8 mouse cellular contexts compared by ENCODE assay signal in the genomic region with DNA sequence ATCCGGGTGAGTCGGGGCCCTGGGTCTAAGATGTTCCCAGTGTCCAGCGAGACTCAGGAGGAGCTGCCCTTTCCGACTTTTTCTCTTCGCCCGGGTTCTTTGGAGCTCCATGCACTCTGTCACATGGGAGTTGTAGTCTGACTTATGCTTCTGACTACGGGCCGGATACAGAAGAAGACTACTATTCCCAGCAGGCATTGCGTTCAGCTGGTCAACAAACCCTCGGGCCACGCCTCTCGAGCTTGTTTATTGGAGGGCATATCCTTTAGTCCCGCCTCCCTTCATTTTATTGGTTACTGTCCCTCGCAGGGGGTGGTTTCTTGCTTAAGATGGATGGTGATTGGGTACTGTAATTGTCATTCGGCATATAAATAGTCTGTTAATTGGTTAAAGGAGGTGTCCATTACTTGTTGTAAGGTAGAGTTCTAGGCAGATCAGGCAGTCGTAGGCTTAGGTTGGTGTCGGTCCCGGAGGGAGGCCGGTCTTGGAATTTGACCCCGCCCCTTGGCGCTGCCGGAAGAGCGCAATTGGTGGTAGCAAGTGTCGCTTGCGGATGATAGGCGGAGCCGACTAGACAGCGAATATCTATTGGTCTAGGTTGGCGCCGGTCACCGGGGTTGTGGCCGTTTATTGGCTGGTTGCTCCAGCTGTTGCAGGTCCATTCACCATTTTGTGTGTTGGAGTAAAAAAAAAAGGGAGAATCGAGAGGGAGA. TPM values are rescaled to one million over a fixed set of nuclear protein-coding genes. Genes with fewer than 3 reads are reported as not detected.
DNase-seq lines count a peak whose midpoint lies in the region; ATAC-seq and TF ChIP-seq lines count a peak whose summit lies in the region.

No protein-coding gene starts in this region.

- TF ChIP-seq POLR2A in CH12.LX (IDR thresholded peaks at IDR 0.05; ENCODE audit: low read depth, low read length) = no peak; the same call in none of the 2 replicates

- H3K36me3 ChIP-seq in CH12.LX (replicated peaks in 1 of 2; ENCODE audit: control insufficient read depth in 1 of 2, insufficient read depth in 1 of 2, low read length in 1 of 2) = peaks cover 20 to 25% of the 10 kb centered on the region in 2 experiments
- no peaks in the 10 kb centered on the region; the same call in 1 of the 2 replicates for H3K36me3 ChIP-seq in forebrain, embryonic 11.5 days (ENCODE audit: control insufficient read depth, insufficient read depth, low read length)
- 0 out of 2 replicates have a peak, but pooled peaks cover 5% of the 10 kb centered on the region for H3K36me3 ChIP-seq in heart, embryonic 16.5 days (ENCODE audit: control insufficient read depth, insufficient read depth)
- H3K36me3 ChIP-seq in liver, embryonic 15.5 days (replicated peaks) = peaks cover 22% of the 10 kb centered on the region
- peaks cover 22% of the 10 kb centered on the region for H3K36me3 ChIP-seq in neural tube, embryonic 12.5 days

- H3K4me1 ChIP-seq in CH12.LX (ENCODE audit: control insufficient read depth in 1 of 2, insufficient read depth in 2 of 2) = peaks cover 22 to 35% of the 10 kb centered on the region in 2 experiments
- peaks cover 9% of the 10 kb centered on the region; the same call in 1 of the 2 replicates for H3K4me1 ChIP-seq in forebrain, embryonic 11.5 days (replicated peaks; ENCODE audit: control insufficient read depth, insufficient read depth, low read length)
- peaks cover 19% of the 10 kb centered on the region for H3K4me1 ChIP-seq in heart, embryonic 16.5 days (ENCODE audit: control insufficient read depth, insufficient read depth, low read length)
- peaks cover 73% of the 10 kb centered on the region for H3K4me1 ChIP-seq in liver, embryonic 15.5 days (replicated peaks)
- H3K4me1 ChIP-seq in neural tube, embryonic 12.5 days = peaks cover 21% of the 10 kb centered on the region

- DNase-seq in CH12.LX (ENCODE audit: extremely low read depth) = peak; percentile 100
- peak; percentile 99 for DNase-seq in c-Kit-positive CD71-positive TER-119-negative erythroid progenitor cells, embryonic 14.5 days (ENCODE audit: low read depth)
- peak; percentile 99 for DNase-seq in forebrain, embryonic 11.5 days (ENCODE audit: low spot score)
- peak; percentile 99 to 100 for DNase-seq in kidney, postnatal 36 days
- peak; percentile 100 for DNase-seq in telencephalon, adult 2 months (ENCODE audit: low read depth, low spot score)

- 0 out of 2 replicates have a peak, but pooled peaks cover 2% of the 10 kb centered on the region for H3K79me2 ChIP-seq in CH12.LX (replicated peaks; ENCODE audit: control insufficient read depth, extremely low read depth, insufficient read depth, poor library complexity, severe bottlenecking)

- H3K27ac ChIP-seq in CH12.LX (ENCODE audit: insufficient read depth, low read depth) = peak overlapping the region; percentile 62; the same call in 1 of the 2 replicates
- H3K27ac ChIP-seq in forebrain, embryonic 11.5 days (ENCODE audit: low read depth, low read length) = peak overlapping the region; percentile 86
- peak overlapping the region; percentile 96 for H3K27ac ChIP-seq in heart, embryonic 16.5 days (ENCODE audit: low read length)
- H3K27ac ChIP-seq in liver, embryonic 15.5 days (replicated peaks) = peak overlapping the region; percentile 95
- H3K27ac ChIP-seq in neural tube, embryonic 12.5 days = peak overlapping the region; percentile 75

- dilution Hi-C loops in CH12.LX (cut with MboI; ENCODE audit: extremely low pct_ligation_motif_present, extremely low pct_unique_long_range_greater_than_20kb, low sequenced_read_pairs) = no loop called here

- in situ Hi-C loops in CH12.LX (cut with MboI; ENCODE audit: low pct_ligation_motif_present, low pct_unique_long_range_greater_than_20kb, low sequenced_read_pairs) = no loop called here

- no peak overlapping the region for H3K4me2 ChIP-seq in CH12.LX (ENCODE audit: insufficient read depth, low read depth, poor library complexity, severe bottlenecking)
- peak overlapping the region; percentile 81 for H3K4me2 ChIP-seq in forebrain, embryonic 11.5 days (ENCODE audit: low read depth, low read length, severe bottlenecking)
- H3K4me2 ChIP-seq in heart, embryonic 16.5 days (ENCODE audit: low read depth, low read length) = peak overlapping the region; percentile 80
- H3K4me2 ChIP-seq in liver, embryonic 15.5 days = peak overlapping the region; percentile 90
- peak overlapping the region; percentile 80 for H3K4me2 ChIP-seq in neural tube, embryonic 12.5 days (replicated peaks)

- no peaks in the 10 kb centered on the region for H3K9me3 ChIP-seq in CH12.LX (replicated peaks; ENCODE audit: low read length)
- H3K9me3 ChIP-seq in forebrain, embryonic 11.5 days (ENCODE audit: control insufficient read depth, low read length) = no peaks in the 10 kb centered on the region
- no peaks in the 10 kb centered on the region for H3K9me3 ChIP-seq in heart, embryonic 16.5 days (replicated peaks; ENCODE audit: control insufficient read depth, low read length)
- no peaks in the 10 kb centered on the region for H3K9me3 ChIP-seq in liver, embryonic 15.5 days (replicated peaks)
- no peaks in the 10 kb centered on the region for H3K9me3 ChIP-seq in neural tube, embryonic 12.5 days

- H3K9ac ChIP-seq in CH12.LX (ENCODE audit: insufficient read depth, low read depth) = peak overlapping the region; percentile 91
- peak overlapping the region; percentile 77 for H3K9ac ChIP-seq in forebrain, embryonic 11.5 days (ENCODE audit: low read length)
- peak overlapping the region; percentile 92 for H3K9ac ChIP-seq in heart, embryonic 16.5 days (ENCODE audit: low read length)
- peak overlapping the region; percentile 98 for H3K9ac ChIP-seq in liver, embryonic 15.5 days
- H3K9ac ChIP-seq in neural tube, embryonic 12.5 days = peak overlapping the region; percentile 84

- no peak for TF ChIP-seq CTCF in CH12.LX (conservative IDR thresholded peaks at IDR 0.05 in 1 of 2, IDR thresholded peaks at IDR 0.05 in 1 of 2; ENCODE audit: low read depth in 2 of 2, low read length in 2 of 2)

- TF ChIP-seq RAD21 in CH12.LX (IDR thresholded peaks at IDR 0.05; ENCODE audit: low read depth, low read length) = no peak

- no peak for TF ChIP-seq EP300 in CH12.LX (IDR thresholded peaks at IDR 0.05; ENCODE audit: low read length)

- WGBS in forebrain, embryonic 11.5 days = under 1% methylated on average over 33 of the region's 33 CpGs
- WGBS in heart, embryonic 16.5 days = under 1% methylated on average over 33 of the region's 33 CpGs
- 0% methylated on average over 33 of the region's 33 CpGs for WGBS in liver, embryonic 15.5 days (ENCODE audit: insufficient replicate concordance)
- WGBS in neural tube, embryonic 12.5 days = under 1% methylated on average over 33 of the region's 33 CpGs

- no peaks in the 10 kb centered on the region for H3K27me3 ChIP-seq in CH12.LX (replicated peaks)
- H3K27me3 ChIP-seq in forebrain, embryonic 11.5 days (ENCODE audit: control insufficient read depth, insufficient read depth, low read length) = no peaks in the 10 kb centered on the region
- no peaks in the 10 kb centered on the region for H3K27me3 ChIP-seq in heart, embryonic 16.5 days (ENCODE audit: control insufficient read depth, insufficient read depth, low read length)
- no peaks in the 10 kb centered on the region for H3K27me3 ChIP-seq in liver, embryonic 15.5 days
- no peaks in the 10 kb centered on the region; the same call in 1 of the 2 replicates for H3K27me3 ChIP-seq in neural tube, embryonic 12.5 days (replicated peaks)

- ATAC-seq in forebrain, embryonic 11.5 days (replicated peaks; ENCODE audit: low FRiP score) = peak; percentile 95
- ATAC-seq in heart, embryonic 16.5 days (replicated peaks; ENCODE audit: extremely low read depth, insufficient read depth, low FRiP score) = peak; percentile 92
- ATAC-seq in liver, embryonic 15.5 days (ENCODE audit: insufficient read depth) = peak; percentile 90
- peak; percentile 95 for ATAC-seq in neural tube, embryonic 12.5 days (ENCODE audit: low FRiP score, low read depth)

- peak overlapping the region; percentile 77 to 97 (median 93) for H3K4me3 ChIP-seq in CH12.LX (replicated peaks in 1 of 3; ENCODE audit: low read depth in 2 of 3, low read length in 2 of 3, poor library complexity in 1 of 3)
- H3K4me3 ChIP-seq in forebrain, embryonic 11.5 days (ENCODE audit: low read depth, low read length) = peak overlapping the region; percentile 82
- peak overlapping the region; percentile 89 for H3K4me3 ChIP-seq in heart, embryonic 16.5 days (ENCODE audit: low read length)
- H3K4me3 ChIP-seq in liver, embryonic 15.5 days (replicated peaks) = peak overlapping the region; percentile 85
- H3K4me3 ChIP-seq in neural tube, embryonic 12.5 days = peak overlapping the region; percentile 82

RNA-seq across cellular contexts. Expression of gene Cic, which starts 0.4 kb away (rescaled TPM):
- total RNA-seq in CH12.LX (2012; rRNA removed) = 17.5 and 21.7 TPM in 2 replicates
- total RNA-seq in CH12.LX (2014; rRNA removed) = 2.2 and 2.5 TPM in 2 replicates
- polyA plus RNA-seq in CH12.LX (2012; ENCODE audit: insufficient read length, low read depth) = 31.2 and 34.5 TPM in 2 replicates
- polyA plus RNA-seq in forebrain, embryonic 11.5 days (2014; fragmentation: Nextera tagmentation; extraction: Ambion mirVana) = 40.3 and 44.2 TPM in 2 replicates
- 22.7 and 24.7 TPM in 2 replicates for polyA plus RNA-seq in heart, embryonic 16.5 days (2015; fragmentation: Nextera tagmentation; extraction: Ambion mirVana)
- polyA plus RNA-seq in liver, embryonic 15.5 days (2015; fragmentation: Nextera tagmentation; extraction: Ambion mirVana) = 8.9 and 10.2 TPM in 2 replicates
- polyA plus RNA-seq in neural tube, embryonic 12.5 days (2016; fragmentation: Nextera tagmentation; extraction: Ambion mirVana) = 44.2 and 45.0 TPM in 2 replicates

RNA-seq across cellular contexts. Expression of gene Erf, which starts 17.3 kb away (rescaled TPM):
- 13.0 and 13.2 TPM in 2 replicates for total RNA-seq in CH12.LX (2012; rRNA removed)
- total RNA-seq in CH12.LX (2014; rRNA removed) = 6.1 and 7.1 TPM in 2 replicates
- polyA plus RNA-seq in CH12.LX (2012; ENCODE audit: insufficient read length, low read depth) = 15.2 and 15.4 TPM in 2 replicates
- 14.6 and 17.5 TPM in 2 replicates for polyA plus RNA-seq in forebrain, embryonic 11.5 days (2014; fragmentation: Nextera tagmentation; extraction: Ambion mirVana)
- 8.5 and 11.2 TPM in 2 replicates for polyA plus RNA-seq in heart, embryonic 16.5 days (2015; fragmentation: Nextera tagmentation; extraction: Ambion mirVana)
- polyA plus RNA-seq in liver, embryonic 15.5 days (2015; fragmentation: Nextera tagmentation; extraction: Ambion mirVana) = 4.6 and 4.8 TPM in 2 replicates
- 11.9 and 13.1 TPM in 2 replicates for polyA plus RNA-seq in neural tube, embryonic 12.5 days (2016; fragmentation: Nextera tagmentation; extraction: Ambion mirVana)

RNA-seq across cellular contexts. Expression of gene Pafah1b3, which starts 29.9 kb away (rescaled TPM):
- 22.7 and 50.2 TPM in 2 replicates for total RNA-seq in CH12.LX (2012; rRNA removed)
- 9.7 and 17.6 TPM in 2 replicates for total RNA-seq in CH12.LX (2014; rRNA removed)
- 5.9 TPM in 2 replicates for polyA plus RNA-seq in CH12.LX (2012; ENCODE audit: insufficient read length, low read depth)
- polyA plus RNA-seq in forebrain, embryonic 11.5 days (2014; fragmentation: Nextera tagmentation; extraction: Ambion mirVana) = 298 and 321 TPM in 2 replicates
- polyA plus RNA-seq in heart, embryonic 16.5 days (2015; fragmentation: Nextera tagmentation; extraction: Ambion mirVana) = 111 and 121 TPM in 2 replicates
- 25.7 and 26.1 TPM in 2 replicates for polyA plus RNA-seq in liver, embryonic 15.5 days (2015; fragmentation: Nextera tagmentation; extraction: Ambion mirVana)
- 400 and 431 TPM in 2 replicates for polyA plus RNA-seq in neural tube, embryonic 12.5 days (2016; fragmentation: Nextera tagmentation; extraction: Ambion mirVana)

RNA-seq across cellular contexts. Expression of gene Gsk3a, which starts 30.3 kb away (rescaled TPM):
- total RNA-seq in CH12.LX (2012; rRNA removed) (47.5 and 55.1 TPM in 2 replicates), CH12.LX (2014; rRNA removed) (44.1 and 45.8 TPM in 2 replicates)
- polyA plus RNA-seq in CH12.LX (2012; ENCODE audit: insufficient read length, low read depth) = 72.2 and 76.1 TPM in 2 replicates
- 14.0 and 16.6 TPM in 2 replicates for polyA plus RNA-seq in forebrain, embryonic 11.5 days (2014; fragmentation: Nextera tagmentation; extraction: Ambion mirVana)
- polyA plus RNA-seq in heart, embryonic 16.5 days (2015; fragmentation: Nextera tagmentation; extraction: Ambion mirVana) = 6.7 and 6.8 TPM in 2 replicates
- polyA plus RNA-seq in liver, embryonic 15.5 days (2015; fragmentation: Nextera tagmentation; extraction: Ambion mirVana) = 6.4 and 7.4 TPM in 2 replicates
- 19.1 and 20.3 TPM in 2 replicates for polyA plus RNA-seq in neural tube, embryonic 12.5 days (2016; fragmentation: Nextera tagmentation; extraction: Ambion mirVana)

RNA-seq across cellular contexts. Expression of gene Prr19, which starts 33.3 kb away (rescaled TPM):
- total RNA-seq in CH12.LX (2012; rRNA removed) (not detected in 2 replicates), CH12.LX (2014; rRNA removed) (not detected in 2 replicates)
- polyA plus RNA-seq in CH12.LX (2012; ENCODE audit: insufficient read length, low read depth) = not detected in 2 replicates
- polyA plus RNA-seq in forebrain, embryonic 11.5 days (2014; fragmentation: Nextera tagmentation; extraction: Ambion mirVana) = 1.1 and 1.7 TPM in 2 replicates
- polyA plus RNA-seq in heart, embryonic 16.5 days (2015; fragmentation: Nextera tagmentation; extraction: Ambion mirVana) = not detected in 2 replicates
- polyA plus RNA-seq in liver, embryonic 15.5 days (2015; fragmentation: Nextera tagmentation; extraction: Ambion mirVana) = 0.07 TPM in 1 of 2 replicates, not detected in the other
- polyA plus RNA-seq in neural tube, embryonic 12.5 days (2016; fragmentation: Nextera tagmentation; extraction: Ambion mirVana) = 1.1 and 1.5 TPM in 2 replicates

Comparison
In these comparisons a context has a peak if more than half of its experiments do, and no peak if none do; other contexts are left out.
1. Peak in every context shown above with its lines: DNase-seq, ATAC-seq, H3K4me3 ChIP-seq and H3K27ac ChIP-seq.